Mouse (Mus musculus) stomach, postnatal 0 days (tissue): ENCODE results near the gene Mgea5.

Experiments used
- CTCF ChIP-seq: IDR thresholded peaks from 2 replicates; pipeline ENCODE4 v1.5.1; 2016; ENCODE audit warnings: antibody characterized with exemption, low read depth, mild to moderate bottlenecking, moderate library complexity
- EP300 ChIP-seq: optimal IDR thresholded peaks from 2 replicates; pipeline ENCODE3; 2016; ENCODE audit warnings: antibody characterized with exemption

GRCm38 (mm10) chr19:45783933-45784576, 418 bp upstream of the Mgea5 start:
- no peak for TF ChIP-seq CTCF
- TF ChIP-seq EP300, result no peak
